Mouse (Mus musculus) left cerebral cortex, adult 11 months (tissue): ENCODE data around the gene Pear1.

Source experiments
- DNase-seq: peaks from one replicate; pipeline ENCODE4 v3.0.0; 2022; ENCODE audit warnings: low spot score

Gene Pear1

DNA sequence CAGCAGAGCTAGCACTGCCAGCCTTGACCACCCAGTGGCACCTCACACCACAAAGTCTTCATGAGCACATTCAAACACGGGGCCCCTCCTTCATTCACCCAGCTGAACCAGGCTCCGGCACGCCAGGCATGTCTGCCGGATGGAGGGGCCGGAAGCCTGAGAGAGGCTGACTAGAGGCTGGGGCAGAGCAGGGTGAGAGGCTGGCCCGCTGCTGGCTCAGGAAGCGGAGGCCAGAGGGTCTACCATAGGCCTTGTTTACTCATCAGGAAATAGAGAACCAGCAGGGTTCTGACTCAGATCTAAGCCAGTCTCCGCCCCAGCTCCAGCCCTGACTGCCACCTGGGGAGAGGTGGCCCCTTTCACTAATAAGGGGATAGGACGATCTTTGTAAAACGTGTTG, 59.0 kb downstream of the Pear1 start:
- DNase-seq: no peak

GRCm38 (mm10) chr3:87764506-87764905, 59.6 kb downstream of the Pear1 start:
- DNase-seq: no peak

- DNase-seq: peak; percentile 52
Observed at GRCm38 (mm10) chr3:87763683-87764289, 60.3 kb downstream of the Pear1 start.

DNA sequence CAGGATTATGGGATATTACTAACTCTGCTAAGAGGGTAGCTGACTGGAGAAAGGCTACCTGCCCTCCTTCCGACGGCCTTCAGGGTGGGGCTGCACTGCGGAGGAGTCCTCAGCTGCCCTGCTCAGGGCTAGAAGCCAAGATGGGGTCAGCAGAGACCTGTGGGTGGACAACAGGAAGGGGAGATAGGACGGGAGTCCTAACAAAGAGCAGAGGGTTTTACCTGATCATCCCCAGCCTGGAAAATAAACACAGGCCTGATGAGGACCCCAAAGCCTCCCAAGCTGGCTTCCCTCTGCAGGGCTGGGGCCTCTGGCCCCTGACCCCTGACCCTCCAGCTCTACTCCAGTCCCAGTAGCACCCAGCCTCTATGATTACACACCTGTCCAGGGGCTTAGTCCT, 60.9 kb downstream of the Pear1 start:
- DNase-seq: no peak

DNA sequence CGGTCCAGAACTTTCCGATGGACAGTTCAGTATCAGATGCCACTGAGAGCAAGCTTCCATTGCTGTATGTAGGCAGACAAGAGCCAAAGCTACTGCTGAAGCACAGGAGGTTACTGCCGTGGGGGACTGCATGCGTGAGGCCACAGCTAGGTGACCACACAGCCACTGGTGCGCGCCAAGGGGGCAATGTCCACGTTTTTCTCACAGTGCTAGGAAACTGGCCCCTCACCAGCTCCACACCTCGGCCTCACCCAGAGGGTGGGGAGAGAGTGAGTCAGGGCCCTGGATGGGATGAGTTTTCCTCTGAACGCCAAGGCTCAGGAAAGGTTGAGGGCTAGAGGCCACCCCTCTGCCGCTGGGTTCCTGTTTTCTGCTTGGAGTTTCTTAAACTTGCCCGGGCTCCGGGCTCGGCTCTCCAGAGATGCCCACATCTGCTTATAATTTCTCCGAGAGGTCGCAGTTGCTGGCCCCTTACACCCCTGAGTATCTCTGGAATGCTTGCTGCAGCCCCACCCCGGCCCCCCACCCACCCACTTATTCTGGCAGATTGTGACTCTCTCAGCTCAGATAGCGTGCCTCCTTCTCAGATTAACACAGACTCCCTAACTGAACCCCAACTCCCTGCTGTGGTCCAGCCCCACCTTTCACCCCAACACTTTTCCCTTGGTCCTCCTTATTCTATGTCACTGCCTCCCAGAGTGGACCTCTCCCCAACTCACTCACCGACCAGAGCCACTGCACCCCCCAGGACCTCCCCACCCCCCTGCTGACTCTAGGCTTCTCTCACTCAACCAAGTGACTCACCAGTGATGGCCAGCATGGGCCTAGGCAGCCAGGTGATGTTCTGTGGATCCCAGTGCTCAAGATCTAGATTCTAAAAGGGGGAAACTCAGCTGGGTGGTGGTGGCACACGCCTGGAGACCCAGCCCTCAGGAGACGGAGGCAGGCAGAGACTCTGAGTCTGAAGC, 62.4 kb downstream of the Pear1 start:
- no peak for DNase-seq

GRCm38 (mm10) chr3:87758641-87759040, 65.5 kb downstream of the Pear1 start:
- no peak for DNase-seq

DNA sequence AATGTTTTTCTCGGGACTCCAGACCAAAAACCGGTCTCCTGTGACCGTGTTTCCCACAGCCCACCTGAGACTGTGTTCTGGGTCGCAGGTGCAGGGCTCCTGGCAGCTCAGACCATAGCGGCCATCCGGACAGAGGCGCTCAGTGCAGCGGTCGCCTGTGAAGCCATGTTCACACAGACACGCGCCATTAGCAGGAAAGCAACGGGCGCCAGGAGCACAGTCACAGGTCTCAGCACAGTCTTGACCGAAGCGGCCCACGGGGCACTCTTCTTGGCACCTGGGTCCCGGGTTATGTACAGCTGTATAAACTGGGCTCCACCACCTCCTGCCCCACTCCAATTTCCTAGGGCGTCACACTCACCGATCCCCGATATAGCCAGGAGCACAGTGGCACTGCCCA, 67.6 kb downstream of the Pear1 start:
- DNase-seq: no peak

DNA sequence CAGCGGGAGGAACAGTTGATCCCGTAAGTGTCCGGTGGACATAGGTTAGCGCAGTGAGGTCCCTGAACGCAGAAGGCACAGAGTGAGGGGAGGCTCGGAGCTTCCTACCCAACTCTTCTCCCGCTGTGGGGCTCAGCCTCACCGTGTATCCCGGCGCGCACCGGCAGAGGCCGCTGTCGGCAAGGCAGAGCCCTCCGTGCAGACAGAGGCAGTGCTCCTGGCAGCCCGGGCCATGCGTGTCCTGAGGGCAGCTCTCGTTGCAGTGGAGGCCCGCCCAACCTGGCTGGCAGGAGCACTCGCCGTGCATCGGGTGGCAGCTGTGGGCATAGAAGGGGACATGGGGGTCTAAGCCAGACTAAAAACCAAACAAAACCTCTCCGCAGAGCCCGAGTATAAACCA, 68.1 kb downstream of the Pear1 start:
- DNase-seq: peak; percentile 66

GRCm38 (mm10) chr3:87753829-87754228, 70.3 kb downstream of the Pear1 start:
- no peak for DNase-seq

DNA sequence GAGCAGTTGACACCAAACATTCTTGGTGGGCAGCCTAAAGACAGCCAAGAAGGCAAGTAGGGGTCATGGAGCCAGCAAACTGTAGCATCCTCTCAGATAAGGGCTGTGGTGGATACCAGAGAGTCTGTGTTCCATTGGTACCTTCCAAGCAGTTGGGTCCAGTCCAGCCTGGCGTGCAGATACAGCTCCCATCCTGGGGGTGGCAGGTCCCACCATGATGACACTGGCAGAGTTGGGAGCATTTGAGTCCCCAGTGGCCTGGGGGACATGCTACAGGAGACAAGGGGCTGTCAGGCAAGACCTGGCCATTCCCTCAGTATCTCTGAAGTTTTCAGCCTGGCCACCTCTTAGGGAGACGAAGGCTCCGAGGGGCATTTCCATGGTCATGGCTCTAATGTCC, 71.5 kb downstream of the Pear1 start:
- DNase-seq: no peak

DNA sequence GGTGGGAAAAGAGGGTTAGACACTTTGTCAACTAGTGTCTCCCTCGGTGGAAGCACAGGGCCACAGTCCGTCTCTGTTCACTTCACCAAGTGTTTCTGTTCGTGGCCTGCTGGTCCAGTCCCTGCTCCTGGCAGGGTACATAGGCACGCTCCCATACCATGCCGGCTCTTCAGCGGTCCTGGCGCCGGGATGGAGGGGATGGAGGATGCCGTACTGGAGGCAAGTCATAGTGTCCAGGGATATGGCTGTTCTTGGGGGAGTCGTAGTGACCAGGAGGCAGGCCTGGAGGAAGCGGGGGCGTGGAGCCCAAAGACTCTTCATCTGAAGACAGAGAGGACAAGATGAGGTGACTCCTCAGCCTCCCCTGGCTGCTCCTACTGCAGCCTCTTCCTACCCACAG, 74.1 kb downstream of the Pear1 start:
- no peak for DNase-seq

DNA sequence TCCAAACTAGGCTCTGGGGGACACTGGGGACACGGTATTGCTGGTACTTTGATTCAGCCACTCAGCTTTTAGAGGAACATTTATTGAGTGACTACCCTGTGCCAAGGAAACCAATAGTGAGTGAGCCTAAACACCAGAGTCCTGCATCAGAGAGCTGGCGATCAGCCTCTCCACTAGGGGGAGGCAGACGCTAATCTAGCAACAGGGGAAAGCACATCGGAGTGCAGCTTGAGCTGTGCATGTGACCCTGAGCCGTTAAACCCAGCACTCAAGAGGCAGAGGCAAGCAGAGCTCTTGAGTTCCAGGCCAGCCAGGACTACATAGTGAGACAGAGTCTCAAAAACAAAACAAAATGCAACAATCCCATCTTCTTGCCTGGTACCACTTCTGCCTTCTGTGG, 75.1 kb downstream of the Pear1 start:
- no peak for DNase-seq

GRCm38 (mm10) chr3:87748431-87748830, 75.7 kb downstream of the Pear1 start, which contains the start of gene Lrrc71:
Lrrc71 (minus strand) TSS chr3:87748625.
- no peak for DNase-seq

- no peak for DNase-seq
Observed at GRCm38 (mm10) chr3:87745036-87745659, 79.0 kb downstream of the Pear1 start.

DNA sequence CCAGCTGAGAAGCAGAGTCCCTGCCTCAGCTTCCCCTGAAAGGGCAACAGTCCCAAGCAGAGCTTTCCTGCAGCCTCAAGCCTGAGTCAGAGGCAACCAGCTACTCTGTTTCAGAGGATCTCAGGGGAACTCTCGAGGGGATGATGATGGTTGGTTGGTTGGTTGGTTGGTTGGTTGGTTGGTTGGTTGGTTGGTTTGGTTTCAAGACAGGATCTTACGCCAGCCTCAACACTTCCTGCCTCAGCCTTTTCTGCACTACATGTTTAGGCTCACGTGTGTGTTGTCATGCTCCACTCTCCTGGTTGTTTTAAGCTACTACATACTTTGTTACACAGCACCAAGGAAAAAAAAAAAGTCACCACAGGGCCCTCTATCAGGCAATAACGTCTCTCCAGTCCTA, 80.2 kb downstream of the Pear1 start:
- no peak for DNase-seq

- no peak for DNase-seq
Observed at GRCm38 (mm10) chr3:87742735-87743134, 81.4 kb downstream of the Pear1 start.

- DNase-seq: no peak
Observed at GRCm38 (mm10) chr3:87742013-87742412, 82.1 kb downstream of the Pear1 start.

- DNase-seq: no peak
Observed at GRCm38 (mm10) chr3:87738906-87739305, 85.2 kb downstream of the Pear1 start.

- DNase-seq: no peak
Observed at GRCm38 (mm10) chr3:87735335-87735734, 88.8 kb downstream of the Pear1 start.

GRCm38 (mm10) chr3:87733984-87734761, 89.9 kb downstream of the Pear1 start:
- no peak for DNase-seq

DNA sequence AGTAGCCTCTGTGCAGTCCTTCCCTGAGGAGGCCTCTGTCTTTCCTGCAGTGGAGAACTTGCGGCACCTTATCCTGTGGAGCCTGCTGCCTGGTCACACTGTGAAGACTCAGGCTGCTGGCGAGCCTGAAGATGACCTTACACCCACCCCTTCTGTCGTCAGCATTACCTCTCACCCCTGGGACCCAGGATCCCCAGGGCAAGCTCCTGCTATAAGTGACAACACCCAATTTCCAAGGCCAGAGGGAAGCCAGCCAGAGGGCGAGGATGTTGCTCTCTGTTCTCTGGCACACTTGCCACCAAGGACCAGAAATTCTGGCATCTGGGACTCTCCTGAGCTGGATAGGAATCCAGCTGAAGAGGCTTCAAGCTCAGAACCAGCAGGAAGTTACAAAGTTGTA, 91.0 kb downstream of the Pear1 start:
- no peak for DNase-seq

- DNase-seq: no peak
Observed at GRCm38 (mm10) chr3:87728696-87729095, 95.4 kb downstream of the Pear1 start.
